Mouse (Mus musculus) thymus, postnatal 14 days (tissue): ENCODE results near the gene Txndc15.

ENCODE experiments used
- DNase-seq: peaks from one replicate; pipeline ENCODE4 v3.0.0; 2021

Txndc15 gene

GRCm38 (mm10) chr13:55732121-55732520 is 17.7 kb downstream of the Txndc15 start:
- DNase-seq, result no peak

DNA sequence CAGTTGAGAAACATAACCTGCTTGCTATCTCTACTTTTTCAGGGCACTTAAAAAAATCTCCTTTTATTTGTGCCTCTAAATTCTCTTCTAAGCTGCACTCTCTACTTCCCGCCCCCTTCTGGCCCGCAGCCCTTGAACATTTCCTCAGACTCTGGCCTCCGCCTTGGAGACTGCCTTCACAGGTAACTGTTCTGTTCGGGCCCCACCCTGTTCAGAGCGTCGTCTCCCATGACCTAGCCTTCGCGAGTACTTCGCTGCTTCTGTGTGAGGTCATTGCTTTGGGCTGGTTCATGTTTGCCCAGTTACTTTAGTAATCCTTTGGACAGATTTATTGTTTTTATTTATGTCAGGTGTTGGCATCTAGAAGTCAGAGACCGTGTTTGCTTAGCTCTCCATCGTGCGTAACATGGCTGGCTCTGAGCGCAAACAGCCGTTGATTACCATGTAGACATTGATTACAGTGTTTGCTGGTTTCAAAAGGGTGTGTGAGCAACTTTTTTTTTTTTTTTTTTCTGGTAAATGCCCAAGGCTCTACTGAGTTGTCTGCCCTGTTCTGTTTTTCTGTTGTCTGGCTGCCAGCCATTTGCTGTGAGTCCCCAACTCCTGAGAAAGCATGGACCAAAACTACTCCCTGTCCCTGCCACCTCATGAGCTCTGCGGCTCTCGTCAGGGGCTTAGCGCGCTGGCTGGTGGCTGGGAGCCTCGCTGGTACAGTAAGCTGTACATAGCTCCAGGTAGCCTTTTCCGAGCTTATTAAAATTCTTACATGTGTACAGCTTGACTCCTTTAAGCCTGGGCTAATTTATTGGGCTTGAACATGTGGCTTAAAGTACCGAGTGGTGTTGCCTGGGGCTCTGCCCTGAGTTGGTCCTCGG is 19.4 kb downstream of the Txndc15 start:
- DNase-seq, result no peak

DNA sequence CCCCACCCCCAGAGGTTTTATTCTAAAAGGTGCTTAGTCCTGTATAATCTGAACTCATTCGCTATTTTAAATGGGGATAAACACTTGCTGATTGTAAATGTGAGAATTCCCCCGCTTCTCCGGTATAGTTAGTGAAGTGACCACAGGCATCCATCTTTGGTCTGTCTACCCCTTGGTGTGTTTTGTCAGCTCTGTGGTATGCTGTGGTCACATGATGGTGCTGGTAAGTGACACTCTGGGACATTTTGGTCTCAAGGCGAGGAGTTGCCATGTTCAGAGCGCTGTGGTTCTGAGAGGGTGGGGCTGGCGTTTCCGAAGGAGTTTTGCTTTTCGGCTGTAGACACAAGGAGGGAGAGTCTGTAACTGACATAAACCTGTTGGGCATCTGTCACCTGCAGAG is 23.4 kb downstream of the Txndc15 start:
- DNase-seq, result no peak

- no peak for DNase-seq
These were observed 27.9 kb downstream of the Txndc15 start for GRCm38 (mm10) chr13:55742306-55742705.

DNA sequence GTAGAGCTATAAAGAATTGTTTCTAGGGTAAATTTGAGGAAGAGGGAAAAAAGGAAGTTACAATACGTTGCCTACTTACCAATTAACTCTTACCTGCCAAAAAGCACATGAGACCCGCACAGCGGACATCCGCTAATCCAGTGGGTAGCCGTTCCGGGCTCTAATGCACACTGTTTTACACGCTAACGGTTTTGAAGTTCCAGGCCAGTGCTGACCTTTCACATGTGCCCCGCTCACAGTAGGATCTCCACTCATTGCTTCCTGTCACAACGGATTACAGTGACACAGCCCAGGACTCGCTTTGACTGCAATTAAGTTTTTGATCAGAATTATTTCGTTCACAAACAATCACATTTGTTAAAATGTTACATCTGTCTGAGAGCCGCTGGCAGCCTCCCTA is 39.9 kb downstream of the Txndc15 start:
- DNase-seq, result no peak

DNA sequence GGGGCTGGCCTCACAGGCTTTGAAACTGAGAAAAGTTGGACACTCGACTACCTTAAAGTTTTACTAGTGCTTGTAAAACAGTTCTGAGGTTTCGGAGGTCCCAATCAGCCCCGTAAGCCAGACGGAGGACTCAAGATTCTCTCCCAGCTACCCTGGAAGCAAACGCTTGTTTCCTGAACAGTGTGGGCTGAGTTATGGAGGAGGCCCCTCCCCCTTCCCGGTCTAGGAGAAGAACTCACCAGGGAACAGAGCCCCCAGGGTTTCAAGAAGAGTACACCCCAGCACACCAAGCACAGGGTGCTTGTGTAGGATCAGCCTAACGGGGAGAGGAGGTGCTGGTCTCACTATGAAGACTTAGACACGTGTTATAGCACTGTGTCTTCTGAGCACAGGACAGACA is 42.3 kb downstream of the Txndc15 start:
- DNase-seq, result no peak

GRCm38 (mm10) chr13:55757645-55758044 is 43.2 kb downstream of the Txndc15 start:
- peak; percentile 9 for DNase-seq

- DNase-seq, result no peak
These were observed 46.1 kb downstream of the Txndc15 start for GRCm38 (mm10) chr13:55760576-55760975.

DNA sequence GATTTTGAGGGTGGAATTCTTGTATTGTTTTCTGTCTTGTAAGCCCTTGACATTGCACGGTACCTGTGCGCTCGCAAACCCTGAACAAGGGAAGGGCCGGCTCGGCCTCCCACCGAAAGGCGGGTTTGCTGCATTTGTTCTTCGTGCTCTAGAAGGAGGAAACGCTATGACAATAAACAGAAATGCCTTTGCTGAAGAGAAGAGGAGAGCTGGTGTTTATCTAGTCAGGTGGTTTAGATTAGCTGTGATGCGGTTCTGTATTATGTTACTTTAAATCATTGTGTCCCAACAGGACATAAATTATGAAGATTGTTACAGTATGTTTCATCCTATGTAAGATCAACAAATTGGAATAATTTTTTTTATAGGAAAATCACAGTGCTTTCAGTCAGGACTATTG is 47.0 kb downstream of the Txndc15 start:
- DNase-seq, result no peak

DNA sequence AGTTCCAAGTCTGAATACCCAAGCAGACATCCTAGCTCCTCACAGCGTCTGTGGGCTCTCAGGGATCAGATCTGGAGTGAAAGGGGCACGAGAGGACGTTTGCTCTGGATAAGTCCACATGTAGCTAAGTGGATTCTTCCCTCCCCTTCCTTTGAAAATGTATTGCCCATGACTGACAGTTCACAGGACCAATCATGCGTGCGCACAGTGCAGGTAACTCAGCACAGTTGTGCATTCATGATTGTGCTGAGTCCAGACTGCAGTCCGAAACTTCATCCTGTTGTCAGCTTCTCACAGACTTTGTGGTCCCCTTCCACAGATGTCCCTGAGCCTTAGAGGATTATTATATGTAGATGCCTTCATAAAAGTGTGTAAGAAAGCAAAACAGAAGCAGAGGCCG is 59.9 kb downstream of the Txndc15 start:
- no peak for DNase-seq

DNA sequence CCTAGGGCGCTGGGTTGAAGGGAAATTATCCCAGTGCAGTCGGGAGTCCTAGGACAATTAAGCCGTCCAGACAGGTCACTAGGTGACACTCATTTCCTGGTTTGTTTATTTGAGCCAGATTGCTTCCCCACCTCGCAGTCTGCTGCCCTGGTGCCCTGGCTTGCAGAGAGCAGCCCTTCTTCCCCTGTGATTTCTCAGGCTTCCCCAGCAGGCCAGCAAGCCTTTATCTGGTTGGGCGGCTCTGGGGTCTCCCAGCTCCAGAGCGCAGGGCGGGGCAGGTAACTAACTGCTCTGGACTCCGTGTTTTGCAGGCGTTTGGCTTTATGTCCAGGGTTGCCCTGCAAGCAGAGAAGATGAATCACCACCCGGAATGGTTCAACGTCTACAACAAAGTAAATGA is 60.6 kb downstream of the Txndc15 start:
- DNase-seq, result no peak
